Mouse (Mus musculus): ENCODE data around the gene Gm5737. TPM values are rescaled to one million over a fixed set of nuclear protein-coding genes. Genes with fewer than 3 reads are reported as not detected.

The Gm5737 gene
- polyA plus RNA-seq, 1 experiment from 2014 or later: not detected

DNA sequence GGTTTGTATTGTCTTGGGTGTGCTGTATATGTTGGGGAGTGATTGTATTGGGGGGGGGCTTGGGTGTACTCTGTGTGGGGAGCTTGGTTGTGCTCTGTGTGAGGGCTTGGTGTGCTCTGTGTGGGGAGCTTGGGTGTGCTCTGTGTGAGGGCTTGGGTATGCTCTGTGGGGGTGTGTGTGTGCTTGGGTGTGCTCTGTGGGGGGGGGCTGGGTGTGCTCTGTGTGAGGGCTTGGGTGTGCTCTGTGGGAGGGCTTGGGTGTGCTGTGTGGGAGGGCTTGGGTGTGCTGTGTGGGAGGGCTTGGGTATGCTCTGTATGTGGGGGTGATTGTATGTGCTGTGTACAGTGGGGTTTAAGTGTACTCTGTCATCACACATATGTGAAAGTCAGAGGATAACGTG, 55.6 kb downstream of the Gm5737 start:
- ATAC-seq (ENCODE audit: low FRiP score): no peak
- H3K9ac ChIP-seq: no peak overlapping the region
- no peak overlapping the region for H3K4me3 ChIP-seq
- H3K4me2 ChIP-seq (replicated peaks): no peak overlapping the region
- H3K4me1 ChIP-seq: peaks cover 46% of the 10 kb centered on the region
- no peaks in the 10 kb centered on the region for H3K36me3 ChIP-seq
- WGBS: 71% methylated on average over 1 of the region's 1 CpGs
- no peaks in the 10 kb centered on the region for H3K9me3 ChIP-seq (replicated peaks)
- no peak overlapping the region for H3K27ac ChIP-seq
- H3K27me3 ChIP-seq: no peaks in the 10 kb centered on the region

DNA sequence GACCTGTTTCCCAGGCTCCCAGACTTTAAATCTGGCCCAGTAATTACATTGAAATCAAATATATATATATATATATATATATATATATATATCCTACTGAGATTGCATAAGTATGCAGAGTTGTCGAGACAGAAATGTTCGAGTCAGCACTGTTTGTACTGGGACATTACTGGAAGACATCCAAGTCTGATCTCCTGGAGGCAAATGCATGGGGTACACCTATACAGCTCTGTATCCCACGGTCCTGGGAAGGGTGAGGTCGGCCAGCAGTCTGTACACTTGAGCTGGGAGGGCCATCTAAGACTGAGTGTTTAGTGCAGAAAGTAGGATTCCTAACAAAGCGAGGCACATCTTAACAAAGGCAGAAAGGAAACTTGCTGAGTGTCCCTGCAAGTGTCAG, 57.7 kb downstream of the Gm5737 start:
- no peaks in the 10 kb centered on the region for H3K27me3 ChIP-seq
- no peak overlapping the region for H3K4me3 ChIP-seq
- no peak for ATAC-seq (ENCODE audit: low FRiP score)
- H3K27ac ChIP-seq: no peak overlapping the region; the same call in 1 of the 2 replicates
- H3K9me3 ChIP-seq (replicated peaks): no peaks in the 10 kb centered on the region
- H3K4me1 ChIP-seq: peaks cover 31% of the 10 kb centered on the region
- H3K36me3 ChIP-seq: no peaks in the 10 kb centered on the region
- 65% methylated on average over 5 of the region's 5 CpGs for WGBS
- H3K9ac ChIP-seq: no peak overlapping the region
- H3K4me2 ChIP-seq (replicated peaks): no peak overlapping the region

DNA sequence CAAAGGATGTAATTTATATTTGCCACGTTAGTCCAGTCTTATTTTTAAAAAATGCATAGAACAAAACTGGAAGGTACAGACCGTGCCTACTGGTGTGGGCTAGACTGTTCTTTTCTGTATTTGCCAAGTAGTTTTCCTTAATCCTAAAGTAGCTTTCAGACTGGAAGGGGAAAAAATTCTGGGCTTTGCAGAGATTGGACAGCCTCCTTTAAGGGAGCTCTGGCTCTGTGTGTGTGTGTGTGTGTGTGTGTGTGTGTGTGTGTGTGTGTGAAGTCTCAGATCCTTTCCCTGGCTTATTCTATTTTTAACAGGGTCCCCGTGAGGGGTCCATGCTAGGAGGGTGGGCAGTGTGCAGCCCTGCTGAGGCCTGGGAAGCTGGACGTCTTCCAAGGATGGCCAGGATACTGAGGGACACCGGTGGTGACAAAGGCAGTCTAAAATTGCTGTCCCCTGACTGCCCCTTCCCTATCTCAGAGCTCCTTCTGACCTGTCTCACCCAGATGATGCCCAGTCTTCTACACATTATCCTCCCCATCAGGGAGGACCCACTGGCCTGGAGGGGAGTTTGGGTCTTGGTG, 58.4 kb downstream of the Gm5737 start:
- H3K9me3 ChIP-seq (replicated peaks): no peaks in the 10 kb centered on the region
- H3K4me1 ChIP-seq: peaks cover 26% of the 10 kb centered on the region
- H3K27ac ChIP-seq: no peak overlapping the region
- H3K9ac ChIP-seq: no peak overlapping the region
- no peak overlapping the region for H3K4me3 ChIP-seq
- WGBS: 67% methylated on average over 5 of the region's 5 CpGs
- no peaks in the 10 kb centered on the region for H3K27me3 ChIP-seq
- no peaks in the 10 kb centered on the region for H3K36me3 ChIP-seq
- no peak for ATAC-seq (ENCODE audit: low FRiP score)
- no peak overlapping the region for H3K4me2 ChIP-seq (replicated peaks)

DNA sequence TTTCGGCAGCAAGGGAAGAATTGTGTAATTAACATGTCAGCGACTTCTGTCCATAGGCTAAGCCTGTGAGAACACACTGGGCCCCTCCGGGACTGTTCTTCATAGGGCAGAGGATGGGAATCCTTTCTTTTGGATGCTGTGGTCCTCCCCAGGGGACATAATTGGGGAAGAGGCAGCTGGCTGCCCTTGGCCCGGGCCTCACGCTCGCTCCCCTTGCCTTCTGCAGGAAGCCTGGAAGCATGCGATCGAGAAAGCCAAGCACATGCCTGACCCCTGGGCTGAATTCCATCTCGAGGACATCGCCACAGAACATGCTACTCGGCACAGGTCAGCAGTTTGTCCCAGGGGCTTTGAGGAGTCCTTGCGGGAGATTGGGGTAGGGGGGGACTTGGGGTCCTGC, 60.9 kb downstream of the Gm5737 start:
- no peak for ATAC-seq (ENCODE audit: low FRiP score)

DNA sequence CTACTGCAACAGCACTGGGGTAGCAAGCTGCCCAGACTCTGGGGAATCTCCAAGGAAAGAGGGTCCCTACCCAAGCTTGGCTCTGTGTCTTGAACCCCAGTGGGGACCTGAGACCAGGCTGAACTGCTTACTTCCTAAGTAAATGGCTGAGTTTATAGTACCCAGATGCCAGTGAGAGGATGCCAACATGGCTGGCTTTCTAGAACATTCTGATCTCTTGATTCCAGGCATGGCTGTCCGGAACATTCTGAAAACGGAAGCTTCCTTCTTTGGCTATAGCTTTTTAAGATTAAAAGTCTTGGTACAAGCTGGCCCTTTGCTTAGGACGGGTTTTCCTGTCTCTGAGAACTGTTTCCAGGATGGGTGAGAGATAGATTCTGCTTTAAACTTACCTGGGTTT, 61.9 kb downstream of the Gm5737 start:
- WGBS: 86% methylated on average over 3 of the region's 3 CpGs
- no peaks in the 10 kb centered on the region for H3K9me3 ChIP-seq (replicated peaks)
- peaks cover 9% of the 10 kb centered on the region; the same call in 1 of the 2 replicates for H3K4me1 ChIP-seq
- H3K4me3 ChIP-seq: no peak overlapping the region
- no peak for ATAC-seq (ENCODE audit: low FRiP score)
- H3K27ac ChIP-seq: no peak overlapping the region
- no peak overlapping the region for H3K9ac ChIP-seq
- no peaks in the 10 kb centered on the region for H3K27me3 ChIP-seq
- no peak overlapping the region for H3K4me2 ChIP-seq (replicated peaks)
- no peaks in the 10 kb centered on the region for H3K36me3 ChIP-seq

More for the DNA sequence above, 60.9 kb downstream of the Gm5737 start:
- peaks cover 9% of the 10 kb centered on the region; the same call in 1 of the 2 replicates for H3K4me1 ChIP-seq
- no peaks in the 10 kb centered on the region for H3K27me3 ChIP-seq
- no peak overlapping the region for H3K27ac ChIP-seq
- H3K4me2 ChIP-seq (replicated peaks): no peak overlapping the region
- H3K9ac ChIP-seq: no peak overlapping the region
- 78% methylated on average over 12 of the region's 12 CpGs for WGBS
- no peak overlapping the region for H3K4me3 ChIP-seq
- no peaks in the 10 kb centered on the region for H3K9me3 ChIP-seq (replicated peaks)
- H3K36me3 ChIP-seq: no peaks in the 10 kb centered on the region

DNA sequence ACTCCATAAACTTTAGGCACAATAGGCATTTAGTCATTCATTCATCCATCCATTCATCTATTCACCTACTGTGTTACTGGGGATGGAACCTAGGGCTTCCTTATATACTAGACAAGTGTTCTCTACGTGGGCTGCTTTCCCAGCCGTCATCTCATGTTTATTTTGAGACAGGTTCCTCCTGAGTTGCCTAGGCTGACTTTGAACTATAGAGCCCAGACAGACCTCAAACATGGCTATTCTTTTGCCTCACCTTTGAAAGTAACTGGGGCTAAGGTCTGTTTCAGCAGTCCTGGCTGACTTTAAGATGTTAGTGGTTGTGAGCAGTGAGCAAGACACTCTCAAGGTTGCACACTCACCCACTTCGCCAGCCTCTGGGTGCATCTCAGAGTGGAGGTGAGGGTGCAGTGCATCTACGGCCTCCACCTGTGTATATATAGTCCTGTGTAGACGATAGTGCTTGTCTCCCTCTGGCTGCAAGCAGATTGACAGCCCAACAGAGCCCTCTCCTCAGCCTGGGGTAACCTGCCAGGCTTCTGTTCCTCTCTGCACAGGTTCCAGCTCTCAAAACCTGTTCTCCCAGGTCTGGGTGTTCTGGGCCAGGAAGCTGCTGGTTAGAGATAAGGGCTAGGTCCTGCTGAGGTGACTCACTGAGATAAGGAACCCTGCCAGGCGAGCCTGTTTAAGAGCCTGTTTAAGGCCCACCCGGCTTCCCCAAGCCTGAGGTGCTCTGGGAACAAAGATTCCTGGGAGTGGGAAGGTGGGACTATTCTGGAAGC, 62.8 kb downstream of the Gm5737 start:
- ATAC-seq (ENCODE audit: low FRiP score): no peak
- Histone ChIP-seq H3K4me3 (no peak overlapping the region), H3K9ac (no peak overlapping the region), H3K4me1 (peaks cover 6% of the 10 kb centered on the region; the same call in 1 of the 2 replicates), H3K27me3 (no peaks in the 10 kb centered on the region), H3K36me3 (peaks cover 3% of the 10 kb centered on the region; the same call in 1 of the 2 replicates), H3K9me3 (replicated peaks) (no peaks in the 10 kb centered on the region), H3K27ac (no peak overlapping the region), H3K4me2 (replicated peaks) (no peak overlapping the region)
- 80% methylated on average over 7 of the region's 7 CpGs for WGBS

DNA sequence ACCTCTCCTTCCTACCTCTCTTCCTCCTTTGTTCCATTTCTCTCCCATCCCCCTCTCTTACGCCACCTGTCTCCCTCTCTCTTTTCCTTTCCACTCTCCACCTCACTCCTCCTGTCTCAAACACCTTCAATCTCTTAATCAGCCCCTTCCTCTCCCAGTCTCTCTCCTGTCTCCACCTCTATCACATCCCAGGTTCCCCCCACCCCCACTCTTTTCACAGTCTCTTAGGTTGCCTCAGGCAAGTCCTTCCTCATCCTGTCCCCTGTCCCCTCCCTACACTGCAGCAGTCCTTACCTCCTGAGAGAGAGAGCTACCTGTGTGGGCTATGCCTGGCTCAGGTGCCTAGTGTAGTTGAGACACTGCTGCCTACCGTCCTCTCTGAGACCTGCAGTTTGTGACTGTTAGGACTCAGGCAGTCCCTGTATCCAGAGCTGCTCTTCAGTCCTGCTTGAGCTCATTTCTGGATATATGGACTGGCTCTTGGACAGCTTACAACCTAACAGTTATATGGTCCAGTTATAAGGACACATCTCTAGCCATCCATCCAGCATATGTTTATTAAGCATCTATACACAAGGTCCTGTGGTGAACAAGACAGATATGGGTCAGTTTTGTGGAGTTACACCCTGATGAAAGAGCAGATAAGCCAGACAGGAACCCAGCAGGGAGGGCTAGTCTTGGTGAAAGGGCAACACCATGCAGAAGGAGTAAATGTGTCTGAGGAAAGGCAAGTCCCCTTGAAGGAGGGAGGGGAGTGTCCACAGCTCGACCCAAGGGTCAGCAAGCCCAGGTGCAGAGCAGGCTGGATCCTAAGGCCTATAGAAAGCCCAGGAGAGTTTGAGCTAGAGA, 63.6 kb downstream of the Gm5737 start:
- Histone ChIP-seq H3K27ac (no peak overlapping the region), H3K9me3 (replicated peaks) (no peaks in the 10 kb centered on the region), H3K9ac (no peak overlapping the region), H3K4me1 (peaks cover 3% of the 10 kb centered on the region; the same call in 1 of the 2 replicates), H3K4me3 (no peak overlapping the region), H3K27me3 (no peaks in the 10 kb centered on the region), H3K4me2 (replicated peaks) (no peak overlapping the region), H3K36me3 (peaks cover 11% of the 10 kb centered on the region)
- 66% methylated on average over 3 of the region's 3 CpGs for WGBS
- no peak for ATAC-seq (ENCODE audit: low FRiP score)

DNA sequence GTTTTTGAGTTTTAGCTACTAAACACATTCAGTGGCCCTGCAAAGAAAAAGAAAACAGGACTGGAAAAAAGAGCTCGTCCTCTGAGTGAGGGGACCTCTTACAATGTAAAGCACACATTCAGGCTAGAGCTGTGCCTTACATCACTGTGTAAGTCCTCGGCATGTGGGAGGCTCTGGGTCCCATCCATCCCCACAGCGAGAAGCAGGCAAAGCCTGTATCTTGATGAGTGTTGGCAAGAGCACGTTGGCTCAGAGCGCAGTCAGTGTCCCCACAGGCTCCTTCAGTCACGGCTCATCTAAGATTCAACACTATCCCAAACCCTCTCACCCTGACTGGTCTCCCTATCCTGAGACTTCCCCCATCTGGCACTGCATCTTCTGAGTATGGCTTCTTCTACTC, 66.1 kb downstream of the Gm5737 start:
- H3K27me3 ChIP-seq: no peaks in the 10 kb centered on the region
- H3K4me2 ChIP-seq (replicated peaks): no peak overlapping the region
- H3K9ac ChIP-seq: no peak overlapping the region
- 76% methylated on average over 6 of the region's 6 CpGs for WGBS
- H3K4me1 ChIP-seq: no peaks in the 10 kb centered on the region
- no peaks in the 10 kb centered on the region for H3K9me3 ChIP-seq (replicated peaks)
- no peak overlapping the region for H3K27ac ChIP-seq
- ATAC-seq (ENCODE audit: low FRiP score): no peak
- H3K36me3 ChIP-seq: peaks cover 12% of the 10 kb centered on the region
- no peak overlapping the region for H3K4me3 ChIP-seq

DNA sequence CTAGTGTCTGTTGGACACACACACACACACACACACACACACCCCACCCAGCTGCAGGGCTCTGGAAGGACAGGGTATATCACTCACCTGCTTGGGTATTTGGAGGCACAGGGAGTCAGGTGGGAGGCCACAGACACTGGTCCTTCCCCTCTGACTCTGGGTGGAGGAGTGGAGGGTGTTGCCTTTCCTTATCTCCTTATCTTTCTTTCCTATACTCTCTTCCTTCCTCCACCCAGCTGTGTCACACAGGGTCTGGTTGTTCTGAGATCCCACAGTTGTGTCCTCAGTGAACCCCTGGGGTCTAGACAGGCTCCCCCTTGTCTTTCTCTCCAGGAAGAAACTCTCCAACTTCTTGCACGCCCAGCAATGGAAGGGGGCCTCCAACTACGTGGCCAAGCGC, 67.8 kb downstream of the Gm5737 start:
- no peaks in the 10 kb centered on the region for H3K4me1 ChIP-seq
- H3K4me2 ChIP-seq (replicated peaks): no peak overlapping the region
- no peaks in the 10 kb centered on the region for H3K27me3 ChIP-seq
- WGBS: 86% methylated on average over 3 of the region's 3 CpGs
- H3K27ac ChIP-seq: no peak overlapping the region
- no peak overlapping the region for H3K4me3 ChIP-seq
- H3K36me3 ChIP-seq: peaks cover 23% of the 10 kb centered on the region
- H3K9ac ChIP-seq: no peak overlapping the region
- ATAC-seq (ENCODE audit: low FRiP score): no peak
- no peaks in the 10 kb centered on the region for H3K9me3 ChIP-seq (replicated peaks)

DNA sequence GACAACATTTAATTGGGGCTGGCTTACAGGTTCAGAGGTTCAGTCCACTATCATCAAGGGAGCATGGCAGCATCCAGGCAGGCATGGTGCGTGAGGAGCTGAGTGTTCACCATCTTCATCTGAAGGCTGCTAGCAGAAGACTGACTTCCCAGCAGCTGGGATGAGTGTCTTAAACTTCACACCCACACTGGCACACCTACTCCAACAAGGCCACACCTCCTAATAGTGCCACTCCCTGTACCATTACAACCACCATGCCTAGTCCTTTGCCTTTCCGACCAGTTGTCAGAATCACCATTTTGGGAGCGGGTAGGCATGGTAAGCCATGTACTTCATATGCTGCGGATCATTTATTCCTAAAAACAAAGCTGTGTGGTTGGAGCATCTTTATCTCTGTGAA, 68.6 kb downstream of the Gm5737 start:
- no peaks in the 10 kb centered on the region for H3K9me3 ChIP-seq (replicated peaks)
- H3K4me3 ChIP-seq: no peak overlapping the region
- no peak for ATAC-seq (ENCODE audit: low FRiP score)
- H3K36me3 ChIP-seq: peaks cover 31% of the 10 kb centered on the region
- H3K9ac ChIP-seq: no peak overlapping the region
- H3K4me2 ChIP-seq (replicated peaks): no peak overlapping the region
- 97% methylated on average over 4 of the region's 4 CpGs for WGBS
- no peaks in the 10 kb centered on the region for H3K27me3 ChIP-seq
- no peak overlapping the region for H3K27ac ChIP-seq
- H3K4me1 ChIP-seq: no peaks in the 10 kb centered on the region
